Comparison of ENCODE assay signal across 12 mouse cellular contexts in genomic region chr14:59643582-59643981, GRCm38 (mm10). TPM values are rescaled to one million over a fixed set of nuclear protein-coding genes. Genes with fewer than 3 reads are reported as not detected.
DNase-seq lines count a peak whose midpoint lies in the region; ATAC-seq and TF ChIP-seq lines count a peak whose summit lies in the region.
"Had no signal": no experiment of that assay in that cellular context is flagged by ENCODE, and none has a peak within 500 bp of the region (broad histone marks: within the 10 kb centered on the region; RNA-seq: fewer than 3 reads in every experiment).

No protein-coding gene starts in this region.

- no peaks in the 10 kb centered on the region for H3K9me3 ChIP-seq in forebrain, embryonic 14.5 days (replicated peaks; ENCODE audit: control insufficient read depth, low read length)
- H3K9me3 ChIP-seq: heart, embryonic 13.5 days; limb, embryonic 10.5 days; midbrain, embryonic 10.5 days; stomach, embryonic 15.5 days had no signal

- H3K9ac ChIP-seq in forebrain, embryonic 14.5 days (ENCODE audit: low read length): no peak overlapping the region
- H3K9ac ChIP-seq: heart, embryonic 13.5 days; stomach, embryonic 15.5 days had no signal

- ATAC-seq in CD4-positive, CD25-positive, alpha-beta regulatory T cell, adult 4 months: peak; percentile 88
- no peak for ATAC-seq in monocyte, adult 5-6 weeks (replicated peaks; ENCODE audit: insufficient number of reproducible peaks, low FRiP score, low TSS enrichment, poor library complexity, severe bottlenecking)
- ATAC-seq in forebrain, embryonic 14.5 days: no peak

- H3K4me1 ChIP-seq in kidney, adult 2 months (ENCODE audit: control insufficient read depth, insufficient read depth, low read length): no peaks in the 10 kb centered on the region
- H3K4me1 ChIP-seq in thymus, adult 2 months (replicated peaks; ENCODE audit: control insufficient read depth, insufficient read depth, low read length): peaks cover 24% of the 10 kb centered on the region
- H3K4me1 ChIP-seq in forebrain, embryonic 14.5 days (ENCODE audit: control insufficient read depth, insufficient read depth, low read length): peaks cover 2% of the 10 kb centered on the region; the same call in 1 of the 2 replicates
- H3K4me1 ChIP-seq: stomach, embryonic 15.5 days had no signal

- H3K27me3 ChIP-seq in kidney, adult 2 months (replicated peaks; ENCODE audit: control insufficient read depth, insufficient read depth, low read length): no peaks in the 10 kb centered on the region
- no peaks in the 10 kb centered on the region for H3K27me3 ChIP-seq in thymus, adult 2 months (ENCODE audit: control insufficient read depth, insufficient read depth, low read length)
- no peaks in the 10 kb centered on the region for H3K27me3 ChIP-seq in forebrain, embryonic 14.5 days (replicated peaks; ENCODE audit: control insufficient read depth, insufficient read depth, low read length)
- H3K27me3 ChIP-seq: heart, embryonic 13.5 days; stomach, embryonic 15.5 days had no signal

- H3K4me3 ChIP-seq in kidney, adult 2 months (ENCODE audit: insufficient read depth, low read depth, low read length): no peak overlapping the region
- no peak overlapping the region for H3K4me3 ChIP-seq in thymus, adult 2 months (ENCODE audit: control insufficient read depth, insufficient read depth, low read length)
- H3K4me3 ChIP-seq in forebrain, embryonic 14.5 days (ENCODE audit: low read depth, low read length): no peak overlapping the region
- H3K4me3 ChIP-seq: heart, embryonic 13.5 days; limb, embryonic 10.5 days; midbrain, embryonic 10.5 days; stomach, embryonic 15.5 days had no signal

- H3K4me2 ChIP-seq in forebrain, embryonic 14.5 days (ENCODE audit: low read length): no peak overlapping the region
- H3K4me2 ChIP-seq: heart, embryonic 13.5 days; stomach, embryonic 15.5 days had no signal

- intact Hi-C loops in heart, postnatal 14 days (cut with DNase I): no loop called here

- H3K36me3 ChIP-seq in kidney, adult 2 months (ENCODE audit: control insufficient read depth, insufficient read depth, low read length): no peaks in the 10 kb centered on the region
- no peaks in the 10 kb centered on the region for H3K36me3 ChIP-seq in thymus, adult 2 months (ENCODE audit: control insufficient read depth, insufficient read depth, low read length)
- H3K36me3 ChIP-seq in forebrain, embryonic 14.5 days (ENCODE audit: control insufficient read depth, insufficient read depth, low read length): no peaks in the 10 kb centered on the region
- H3K36me3 ChIP-seq: heart, embryonic 13.5 days; limb, embryonic 10.5 days; midbrain, embryonic 10.5 days; stomach, embryonic 15.5 days had no signal

- TF ChIP-seq POLR2A in kidney, adult 2 months (IDR thresholded peaks at IDR 0.05; ENCODE audit: low read depth, low read length): no peak
- TF ChIP-seq POLR2A in thymus, adult 2 months (IDR thresholded peaks at IDR 0.05; ENCODE audit: control insufficient read depth, extremely low read depth, insufficient read depth, low read length, poor library complexity): no peak

- TF ChIP-seq CTCF in kidney, adult 2 months (conservative IDR thresholded peaks at IDR 0.05; ENCODE audit: insufficient read depth, insufficient read length, low read depth, low read length): no peak
- no peak for TF ChIP-seq CTCF in thymus, adult 2 months (IDR thresholded peaks at IDR 0.05; ENCODE audit: borderline replicate concordance, control insufficient read depth, extremely low read depth, insufficient read depth, low read length, poor library complexity)

- peak; percentile 15 for DNase-seq in kidney, adult 2 months
- no peak for DNase-seq in kidney, adult 11 months
- DNase-seq in heart, postnatal 14 days: peak; percentile 23 to 37
- peak; percentile 39 for DNase-seq in thymus, adult 2 months
- DNase-seq in forebrain, embryonic 14.5 days (ENCODE audit: low spot score): no peak
- DNase-seq in frontal cortex, postnatal 14 days (ENCODE audit: low spot score in 2 of 2): no peak

- H3K27ac ChIP-seq in kidney, adult 2 months (ENCODE audit: insufficient read depth, low read depth, low read length): no peak overlapping the region
- H3K27ac ChIP-seq in thymus, adult 2 months (ENCODE audit: control insufficient read depth, insufficient read depth, low read length): no peak overlapping the region
- H3K27ac ChIP-seq in forebrain, embryonic 14.5 days (ENCODE audit: low read depth, low read length): no peak overlapping the region
- H3K27ac ChIP-seq: limb, embryonic 10.5 days; midbrain, embryonic 10.5 days; stomach, embryonic 15.5 days had no signal

- 29% methylated on average over 12 of the region's 12 CpGs for WGBS in kidney, adult 2 months
- 8% methylated on average over 12 of the region's 12 CpGs for WGBS in thymus, adult 2 months
- 89% methylated on average over 12 of the region's 12 CpGs for WGBS in forebrain, embryonic 14.5 days

RNA-seq across cellular contexts. Expression of gene Shisa2, which starts 18.5 kb away (rescaled TPM):
- polyA plus RNA-seq in kidney, adult 2 months (2012; rRNA removed): 3.2 and 3.5 TPM in 2 replicates
- polyA plus RNA-seq in CD4-positive, CD25-positive, alpha-beta regulatory T cell, adult 4 months (2017; shearing (Covaris generic)): not detected
- 1 to 10 TPM in 1 of 2 experiments, under 1 TPM in 1; 0.59 to 1.4 TPM for total RNA-seq in heart, postnatal 14 days (2021)
- 32.4 and 37.2 TPM in 2 replicates for polyA plus RNA-seq in thymus, adult 2 months (2012; rRNA removed)
- total RNA-seq in monocyte, adult 5-6 weeks (2017): not detected in 3 replicates
- polyA plus RNA-seq in forebrain, embryonic 14.5 days (2014; fragmentation: Nextera tagmentation; extraction: Ambion mirVana): 17.2 and 17.6 TPM in 2 replicates

RNA-seq across cellular contexts. Expression of gene Cdadc1, which starts 45.8 kb away (rescaled TPM):
- 6.1 and 10.8 TPM in 2 replicates for polyA plus RNA-seq in kidney, adult 2 months (2012; rRNA removed)
- 10 to 100 TPM; 42.8 to 44.7 TPM for polyA plus RNA-seq in CD4-positive, CD25-positive, alpha-beta regulatory T cell, adult 4 months (2017; shearing (Covaris generic))
- total RNA-seq in heart, postnatal 14 days (2021): 10 to 100 TPM; 36.8 to 42.9 TPM
- 6.2 and 6.4 TPM in 2 replicates for polyA plus RNA-seq in thymus, adult 2 months (2012; rRNA removed)
- total RNA-seq in monocyte, adult 5-6 weeks (2017): 23.8 to 26.5 TPM (median 25.9 TPM) in 3 replicates
- 33.0 and 35.7 TPM in 2 replicates for polyA plus RNA-seq in forebrain, embryonic 14.5 days (2014; fragmentation: Nextera tagmentation; extraction: Ambion mirVana)

Comparison
In these comparisons a context has a peak if more than half of its experiments do, and no peak if none do; other contexts are left out.
1. DNase-seq: peak in kidney, adult 2 months (single experiment), heart, postnatal 14 days (2 of 2) and thymus, adult 2 months (single experiment); none in kidney, adult 11 months (single experiment), forebrain, embryonic 14.5 days (single experiment) and frontal cortex, postnatal 14 days (0 of 2).